Mouse (Mus musculus) neutrophil, adult 65 days (primary cell): Measurements from ENCODE around the gene Sbf1. TPM values are rescaled to one million over a fixed set of nuclear protein-coding genes. Genes with fewer than 3 reads are reported as not detected.

ENCODE experiments used
- total RNA-seq: library from RNA; stranded (reverse); gene quantifications from 2 replicates; pipeline ENCODE4 v1.2.4, GENCODE M21; 2023

The Sbf1 gene
- total RNA-seq, result 106 and 168 TPM in 2 replicates

DNA sequence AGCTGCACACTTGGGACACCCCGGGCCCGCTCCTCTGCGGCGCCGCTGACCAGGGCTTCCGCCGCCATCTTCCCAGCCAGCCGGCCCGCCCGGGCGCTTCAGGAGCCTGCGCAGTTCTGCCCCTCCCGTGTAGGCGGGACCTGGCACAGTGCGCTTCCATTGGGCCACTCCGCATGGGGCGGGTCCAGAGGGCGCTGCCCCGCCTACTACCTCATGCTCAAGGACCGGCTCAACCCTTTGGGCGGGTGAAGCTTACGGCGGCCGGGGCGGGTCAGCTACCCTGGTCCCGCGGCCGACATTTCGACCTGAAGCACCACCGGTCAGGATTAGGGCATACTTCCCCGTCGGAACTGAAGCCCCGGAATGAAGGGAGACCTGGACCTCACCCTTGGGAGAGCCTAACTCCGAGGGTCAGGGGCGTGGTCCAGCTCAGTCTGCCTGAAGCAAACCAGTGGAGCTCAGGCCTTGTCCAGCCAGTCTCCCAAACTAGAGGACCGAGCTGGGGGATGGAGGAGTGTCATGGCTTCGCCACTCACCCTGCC, at the start of gene Sbf1:
TSS of gene Sbf1 (minus strand) at position 122 of the 542 bp plus-strand sequence.

DNA sequence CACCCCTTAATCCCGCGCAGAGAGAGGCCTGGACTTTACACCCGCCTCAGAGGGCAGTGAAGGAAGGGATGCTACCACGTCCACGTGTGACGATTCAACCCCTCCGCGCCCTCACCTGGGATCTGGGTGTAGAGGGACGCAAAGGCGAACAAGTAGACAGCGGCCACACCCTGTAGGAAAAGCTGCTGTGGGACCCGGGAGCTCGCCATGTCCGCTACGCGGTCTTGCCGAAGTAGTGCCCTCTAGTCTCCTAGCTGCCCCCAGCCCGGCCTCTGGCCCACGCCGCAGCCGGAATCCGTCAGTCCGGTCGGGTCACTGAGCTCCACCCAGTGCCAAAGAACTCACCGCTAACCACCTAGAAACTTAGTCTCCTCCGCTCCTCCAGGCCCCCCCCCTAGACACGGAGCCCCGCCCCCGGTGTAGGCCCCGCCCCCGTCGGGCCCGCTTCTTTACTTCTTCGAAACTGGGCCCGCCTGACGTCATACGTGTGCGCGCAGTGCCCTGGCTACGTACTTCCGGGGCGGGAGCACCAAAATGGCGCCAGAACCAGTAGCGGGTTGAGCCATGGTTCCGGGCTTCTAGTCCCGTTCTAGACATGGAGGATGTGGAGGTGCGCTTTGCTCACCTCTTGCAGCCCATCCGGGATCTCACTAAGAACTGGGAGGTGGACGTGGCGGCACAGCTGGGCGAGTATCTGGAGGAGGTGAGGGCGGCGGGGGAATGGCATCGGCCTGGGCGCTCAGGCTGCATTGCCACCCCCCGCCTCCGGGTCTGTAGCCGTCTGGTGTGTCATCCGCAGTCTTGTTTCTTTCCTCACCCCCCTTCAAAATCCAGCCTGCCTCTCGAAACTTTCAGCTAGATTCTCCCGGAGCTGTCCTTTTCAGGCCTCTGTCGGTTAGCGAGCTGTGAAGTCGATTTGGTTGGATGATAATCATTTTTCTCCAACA, 40.4 kb upstream of the Sbf1 start, which contains the start of the genes Lmf2 and Ncaph2:
TSS of gene Lmf2 (minus strand) at position 419 of the 947 bp plus-strand sequence.
TSS of gene Ncaph2 (plus strand) at position 479 of the 947 bp plus-strand sequence.

DNA sequence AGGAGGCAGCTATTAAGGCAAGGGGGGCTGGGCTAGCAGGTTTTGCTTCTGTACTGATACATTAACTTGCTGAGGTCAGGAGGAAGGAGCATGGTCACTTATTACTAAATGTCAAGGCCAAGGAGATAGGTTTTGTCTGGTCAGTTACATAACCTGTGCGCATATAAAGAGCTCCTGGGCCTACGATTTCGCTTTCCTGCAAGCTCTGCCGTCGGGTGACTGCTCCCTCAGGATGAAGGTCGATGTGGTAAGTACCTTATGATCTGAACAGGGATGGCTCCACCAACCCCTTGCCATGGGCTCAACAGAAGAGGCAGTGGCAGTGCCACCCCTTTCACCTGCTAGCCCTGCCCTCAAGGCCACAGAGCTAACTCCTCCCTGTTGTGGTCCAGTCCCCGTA, 19.2 kb upstream of the Sbf1 start, which contains the start of gene Miox:
TSS of gene Miox (plus strand) at position 128 of the 400 bp plus-strand sequence.

DNA sequence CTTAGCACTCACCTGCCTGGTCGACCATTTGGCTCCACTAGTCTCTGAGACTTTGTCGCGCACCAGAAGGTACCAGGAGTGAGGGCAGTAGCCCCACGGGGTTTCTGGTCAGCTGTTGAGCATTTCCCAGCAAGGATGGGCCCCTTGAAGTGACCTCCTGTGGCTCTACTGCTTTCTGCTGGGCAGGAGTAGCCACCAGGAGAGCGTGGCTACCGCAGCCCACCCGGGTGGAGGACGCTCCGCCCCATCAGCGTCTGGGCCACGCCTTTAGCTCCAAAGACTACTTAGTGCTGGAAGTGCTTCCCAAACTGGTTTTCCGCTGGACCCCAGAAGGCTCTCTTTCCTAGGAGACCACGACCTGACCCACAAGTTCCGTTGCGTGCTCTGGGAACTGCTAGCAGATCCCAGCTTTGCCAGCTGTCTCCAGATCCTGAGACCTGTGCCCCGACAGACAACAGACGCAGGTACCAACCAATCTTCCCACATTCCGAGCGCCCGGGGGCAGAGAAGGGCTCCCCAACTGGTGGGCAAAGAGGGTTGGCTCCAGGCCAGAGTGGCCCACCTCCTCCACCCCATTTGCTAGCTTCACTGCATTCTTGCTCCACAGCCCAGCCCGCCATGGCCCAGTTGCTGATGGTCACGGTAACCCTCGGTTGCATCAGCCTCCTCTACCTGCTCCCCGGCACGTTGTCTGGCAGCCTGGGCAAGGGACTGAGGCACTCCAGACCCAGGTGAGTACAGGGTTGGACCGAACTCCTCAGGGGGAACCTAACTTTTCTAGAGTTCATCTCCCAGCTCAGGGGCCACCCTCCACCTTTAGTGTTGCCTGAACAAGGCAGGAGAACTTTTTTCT, 7.8 kb upstream of the Sbf1 start, which contains the start of gene Adm2:
TSS of gene Adm2 (plus strand) at position 51 of the 853 bp plus-strand sequence.

Other genes with a start within 250 kb of the Sbf1 start
- gene Trabd, start 240.2 kb downstream of the Sbf1 start, total RNA-seq, result 41.2 and 61.2 TPM in 2 replicates
- gene Selenoo, start 226.2 kb downstream of the Sbf1 start, total RNA-seq, result 17.9 and 19.1 TPM in 2 replicates
- gene Tubgcp6, start 192.2 kb downstream of the Sbf1 start, total RNA-seq, result 18.3 and 20.1 TPM in 2 replicates
- gene Hdac10, start 186.6 kb downstream of the Sbf1 start, total RNA-seq, result 6.7 and 8.6 TPM in 2 replicates
- 0.95 TPM in 1 of 2 replicates, not detected in the other for gene Mapk12, start 174.6 kb downstream of the Sbf1 start, total RNA-seq
- gene Mapk11, start 165.7 kb downstream of the Sbf1 start, total RNA-seq, result 0.32 TPM in 1 of 2 replicates, not detected in the other
- 47.8 and 51.8 TPM in 2 replicates for gene Plxnb2, start 134.5 kb downstream of the Sbf1 start, total RNA-seq
- 1.6 and 2.4 TPM in 2 replicates for gene Dennd6b, start 118.8 kb downstream of the Sbf1 start, total RNA-seq
- 23.7 and 23.8 TPM in 2 replicates for gene Ppp6r2, start 103.8 kb downstream of the Sbf1 start, total RNA-seq
- gene Adm2, start 7.4 kb upstream of the Sbf1 start, total RNA-seq, result not detected in 2 replicates
- not detected in 2 replicates for gene Miox, start 19.1 kb upstream of the Sbf1 start, total RNA-seq
- 25.7 and 31.6 TPM in 2 replicates for gene Lmf2, start 40.3 kb upstream of the Sbf1 start, total RNA-seq
- gene Ncaph2, start 40.4 kb upstream of the Sbf1 start, total RNA-seq, result 72.6 and 116 TPM in 2 replicates
- gene Sco2, start 58.5 kb upstream of the Sbf1 start, total RNA-seq, result 5.7 TPM in 2 replicates
- gene Tymp, start 61.7 kb upstream of the Sbf1 start, total RNA-seq, result 0.25 TPM in 1 of 2 replicates, not detected in the other
- not detected in 2 replicates for gene Odf3b, start 64.0 kb upstream of the Sbf1 start, total RNA-seq
- gene Klhdc7b, start 69.6 kb upstream of the Sbf1 start, total RNA-seq, result not detected in 2 replicates
- not detected in 2 replicates for gene Syce3, start 95.2 kb upstream of the Sbf1 start, total RNA-seq
- gene Cpt1b, start 110.6 kb upstream of the Sbf1 start, total RNA-seq, result 2.4 and 4.4 TPM in 2 replicates
- gene C730034F03Rik, start 114.3 kb upstream of the Sbf1 start, total RNA-seq, result 3.8 and 5.0 TPM in 2 replicates
- gene Gm44502, start 114.4 kb upstream of the Sbf1 start, total RNA-seq, result 0.51 and 1.1 TPM in 2 replicates
- gene Chkb, start 114.6 kb upstream of the Sbf1 start, total RNA-seq, result 154 and 204 TPM in 2 replicates
- not detected in 2 replicates for gene Mapk8ip2, start 138.6 kb upstream of the Sbf1 start, total RNA-seq
- gene Arsa, start 162.1 kb upstream of the Sbf1 start, total RNA-seq, result 10.9 and 11.9 TPM in 2 replicates
- 0.23 and 0.69 TPM in 2 replicates for gene Shank3, start 184.3 kb upstream of the Sbf1 start, total RNA-seq